Mouse (Mus musculus): ENCODE data around the gene Dock9. TPM values are rescaled to one million over a fixed set of nuclear protein-coding genes. Genes with fewer than 3 reads are reported as not detected.

The Dock9 gene
- polyA plus RNA-seq, 1 experiment from 2014 or later: 4.2 TPM

DNA sequence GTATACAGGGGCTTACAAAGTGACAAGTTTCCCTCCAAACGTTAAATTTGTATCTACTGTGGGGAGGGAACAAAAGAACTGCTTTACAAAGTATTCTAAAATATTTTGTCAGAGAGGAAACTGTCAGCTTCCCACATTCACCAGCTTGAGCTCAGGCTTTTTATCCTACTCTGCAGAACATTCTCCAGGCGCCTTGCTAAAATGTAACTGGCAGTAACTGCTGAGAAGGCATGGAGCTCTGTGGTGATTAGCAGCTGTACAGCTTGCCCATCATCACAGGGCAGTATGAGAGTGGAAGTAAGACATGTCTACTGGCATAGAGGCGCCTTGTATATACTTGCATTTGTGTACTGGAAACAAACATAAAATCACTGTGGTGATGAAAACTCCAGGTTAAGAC is 204.7 kb downstream of the Dock9 start:
- no peak overlapping the region for H3K9ac ChIP-seq (ENCODE audit: low read length)
- H3K4me3 ChIP-seq (ENCODE audit: low read depth, low read length): no peak overlapping the region
- ATAC-seq (replicated peaks; ENCODE audit: low FRiP score): no peak
- no peaks in the 10 kb centered on the region for H3K36me3 ChIP-seq (ENCODE audit: control insufficient read depth, insufficient read depth, low read length)
- no peaks in the 10 kb centered on the region for H3K4me1 ChIP-seq (replicated peaks; ENCODE audit: control insufficient read depth, insufficient read depth, low read length)
- 58% methylated on average over 3 of the region's 3 CpGs for WGBS
- H3K9me3 ChIP-seq (ENCODE audit: control insufficient read depth, low read length): no peaks in the 10 kb centered on the region
- no peaks in the 10 kb centered on the region for H3K27me3 ChIP-seq (ENCODE audit: control insufficient read depth, insufficient read depth, low read length)
- no peak overlapping the region for H3K4me2 ChIP-seq (ENCODE audit: low read depth, low read length, severe bottlenecking)
- no peak for DNase-seq (ENCODE audit: low spot score)
- no peak overlapping the region for H3K27ac ChIP-seq (ENCODE audit: low read depth, low read length)

DNA sequence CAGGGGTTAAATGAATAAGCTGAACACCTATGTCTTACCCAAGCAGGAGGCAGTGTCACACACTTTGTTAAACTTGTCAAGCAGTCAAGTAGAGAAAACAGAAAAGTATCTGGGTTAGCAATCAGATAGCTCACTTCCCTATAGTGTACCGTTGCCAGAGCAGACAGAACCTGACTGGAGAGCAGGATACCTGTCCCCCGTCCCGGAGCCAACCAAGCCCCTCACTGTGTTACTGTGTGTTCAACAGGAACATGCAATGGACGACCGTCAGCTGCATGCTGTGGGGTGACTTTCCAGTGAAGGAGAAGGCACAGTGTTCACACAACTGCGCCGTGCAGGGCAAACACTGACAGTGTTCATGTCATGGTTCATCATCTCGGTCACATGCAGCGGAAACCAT is 205.3 kb downstream of the Dock9 start:
- no peak overlapping the region for H3K9ac ChIP-seq (ENCODE audit: low read length)
- DNase-seq (ENCODE audit: low spot score): no peak
- 86% methylated on average over 9 of the region's 9 CpGs for WGBS
- no peak overlapping the region for H3K4me3 ChIP-seq (ENCODE audit: low read depth, low read length)
- no peaks in the 10 kb centered on the region for H3K36me3 ChIP-seq (ENCODE audit: control insufficient read depth, insufficient read depth, low read length)
- H3K4me1 ChIP-seq (replicated peaks; ENCODE audit: control insufficient read depth, insufficient read depth, low read length): no peaks in the 10 kb centered on the region
- no peaks in the 10 kb centered on the region for H3K9me3 ChIP-seq (ENCODE audit: control insufficient read depth, low read length)
- ATAC-seq (replicated peaks; ENCODE audit: low FRiP score): no peak
- no peak overlapping the region for H3K27ac ChIP-seq (ENCODE audit: low read depth, low read length)
- no peaks in the 10 kb centered on the region for H3K27me3 ChIP-seq (ENCODE audit: control insufficient read depth, insufficient read depth, low read length)
- no peak overlapping the region for H3K4me2 ChIP-seq (ENCODE audit: low read depth, low read length, severe bottlenecking)

DNA sequence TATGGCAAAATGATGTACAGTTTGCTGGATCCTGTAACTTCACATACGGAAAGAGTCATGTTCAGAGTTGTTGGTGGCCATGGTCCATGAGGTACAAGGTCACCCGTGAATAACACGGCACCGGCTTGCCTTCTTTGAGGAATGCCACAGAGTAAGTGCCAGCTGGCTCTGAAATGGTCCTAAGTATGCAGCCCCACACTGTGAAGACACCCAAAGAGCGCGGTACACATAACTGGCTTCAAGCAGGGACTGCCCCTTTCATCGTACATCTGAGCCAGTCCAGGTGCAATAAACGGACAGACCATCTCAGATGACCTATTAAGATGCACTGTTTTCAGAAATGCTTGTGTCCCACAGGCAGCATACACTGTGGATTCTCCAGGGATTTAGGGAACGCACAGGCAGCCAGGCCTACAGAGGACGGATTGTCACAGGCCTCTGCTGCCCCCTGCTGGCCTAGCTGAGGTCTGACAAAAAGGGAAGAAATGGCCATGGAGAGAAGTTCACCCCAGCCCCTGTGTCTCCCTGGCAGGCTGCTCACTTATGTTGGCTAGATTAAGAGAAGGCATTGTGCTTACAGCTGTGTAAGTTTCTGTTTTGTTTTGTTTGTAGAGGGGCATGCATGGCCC is 208.4 kb downstream of the Dock9 start:
- DNase-seq (ENCODE audit: low spot score) (peak; percentile 90), ATAC-seq (replicated peaks; ENCODE audit: low FRiP score) (peak; percentile 73)
- no peaks in the 10 kb centered on the region for H3K36me3 ChIP-seq (ENCODE audit: control insufficient read depth, insufficient read depth, low read length)
- H3K9me3 ChIP-seq (ENCODE audit: control insufficient read depth, low read length): no peaks in the 10 kb centered on the region
- no peak overlapping the region for H3K4me2 ChIP-seq (ENCODE audit: low read depth, low read length, severe bottlenecking)
- H3K27ac ChIP-seq (ENCODE audit: low read depth, low read length): no peak overlapping the region
- H3K4me1 ChIP-seq (replicated peaks; ENCODE audit: control insufficient read depth, insufficient read depth, low read length): no peaks in the 10 kb centered on the region
- H3K4me3 ChIP-seq (ENCODE audit: low read depth, low read length): no peak overlapping the region
- no peak overlapping the region for H3K9ac ChIP-seq (ENCODE audit: low read length)
- H3K27me3 ChIP-seq (ENCODE audit: control insufficient read depth, insufficient read depth, low read length): no peaks in the 10 kb centered on the region
- WGBS: 53% methylated on average over 10 of the region's 10 CpGs

DNA sequence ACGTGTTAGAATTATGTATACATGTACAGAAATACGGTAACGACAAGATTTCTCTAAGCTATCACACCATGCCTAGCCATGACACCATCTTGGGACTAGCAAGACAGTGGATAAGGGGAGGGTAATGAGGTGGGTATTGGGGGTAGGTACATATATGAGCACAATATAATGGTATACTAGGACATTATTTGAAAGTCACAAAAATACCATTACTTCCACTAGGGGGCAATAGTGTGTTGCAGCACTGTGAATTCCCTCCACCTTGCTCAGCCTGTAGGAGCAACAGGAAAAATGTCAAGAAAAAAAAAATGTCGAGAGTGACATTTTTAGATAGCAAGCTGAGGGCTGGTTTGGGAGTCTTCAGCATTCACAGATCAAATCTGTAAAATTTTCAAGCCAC is 209.2 kb downstream of the Dock9 start:
- no peak overlapping the region for H3K9ac ChIP-seq (ENCODE audit: low read length)
- no peaks in the 10 kb centered on the region for H3K9me3 ChIP-seq (ENCODE audit: control insufficient read depth, low read length)
- H3K27me3 ChIP-seq (ENCODE audit: control insufficient read depth, insufficient read depth, low read length): no peaks in the 10 kb centered on the region
- no peaks in the 10 kb centered on the region for H3K4me1 ChIP-seq (replicated peaks; ENCODE audit: control insufficient read depth, insufficient read depth, low read length)
- H3K27ac ChIP-seq (ENCODE audit: low read depth, low read length): no peak overlapping the region
- H3K4me2 ChIP-seq (ENCODE audit: low read depth, low read length, severe bottlenecking): no peak overlapping the region
- no peak overlapping the region for H3K4me3 ChIP-seq (ENCODE audit: low read depth, low read length)
- WGBS: 73% methylated on average over 4 of the region's 4 CpGs
- ATAC-seq (replicated peaks; ENCODE audit: low FRiP score) (0 out of 2 replicates have a peak, but pooled peaks have one; percentile 22), DNase-seq (ENCODE audit: low spot score) (no peak)
- no peaks in the 10 kb centered on the region for H3K36me3 ChIP-seq (ENCODE audit: control insufficient read depth, insufficient read depth, low read length)

DNA sequence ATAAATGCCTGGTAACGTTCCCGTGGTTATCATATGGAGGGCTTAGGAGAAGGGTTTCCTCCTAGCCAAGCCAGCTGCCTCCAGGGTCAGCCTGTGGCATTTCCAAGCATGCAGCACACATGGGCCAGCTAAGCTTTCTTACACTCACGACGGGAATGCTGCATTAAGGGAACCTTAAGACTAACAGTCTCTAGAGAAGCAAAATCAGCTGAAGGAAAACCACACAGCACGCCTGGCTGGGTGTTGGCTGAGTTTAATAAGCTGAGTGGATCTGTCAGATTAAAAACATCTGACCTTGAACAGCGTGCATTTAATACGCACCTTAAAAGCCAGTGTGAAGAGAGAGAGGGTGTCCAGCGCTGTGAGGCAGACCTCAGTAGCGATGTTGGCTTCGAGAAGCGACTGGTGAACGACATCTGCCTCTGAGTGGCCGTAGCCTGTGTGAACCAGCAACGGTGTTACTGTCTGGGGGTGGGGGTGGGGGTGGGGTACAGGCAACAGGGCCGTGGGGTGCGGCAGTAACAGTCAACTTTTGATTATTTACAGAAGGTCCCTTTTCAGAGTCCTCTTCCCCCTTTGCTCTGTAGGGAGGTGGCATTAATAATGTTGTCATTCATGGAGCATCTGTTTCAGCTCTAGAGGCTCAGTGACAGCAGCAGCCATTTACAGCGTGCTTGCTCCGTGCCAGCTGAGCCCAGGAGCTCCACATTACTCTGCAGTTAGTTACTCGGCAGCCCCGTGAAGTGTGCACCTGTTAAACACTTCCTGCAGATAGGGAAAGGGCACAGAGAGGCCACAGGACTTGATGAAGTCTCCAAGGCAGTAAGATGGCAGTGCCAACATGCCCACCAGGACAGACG is 211.5 kb downstream of the Dock9 start:
- no peak for DNase-seq (ENCODE audit: low spot score)
- Histone ChIP-seq H3K4me2 (ENCODE audit: low read depth, low read length, severe bottlenecking) (no peak overlapping the region), H3K27ac (ENCODE audit: low read depth, low read length) (no peak overlapping the region), H3K27me3 (ENCODE audit: control insufficient read depth, insufficient read depth, low read length) (no peaks in the 10 kb centered on the region), H3K4me3 (ENCODE audit: low read depth, low read length) (no peak overlapping the region), H3K9ac (ENCODE audit: low read length) (no peak overlapping the region), H3K9me3 (ENCODE audit: control insufficient read depth, low read length) (no peaks in the 10 kb centered on the region), H3K36me3 (ENCODE audit: control insufficient read depth, insufficient read depth, low read length) (no peaks in the 10 kb centered on the region), H3K4me1 (replicated peaks; ENCODE audit: control insufficient read depth, insufficient read depth, low read length) (no peaks in the 10 kb centered on the region)
- ATAC-seq (replicated peaks; ENCODE audit: low FRiP score): no peak
- WGBS: 75% methylated on average over 21 of the region's 21 CpGs

DNA sequence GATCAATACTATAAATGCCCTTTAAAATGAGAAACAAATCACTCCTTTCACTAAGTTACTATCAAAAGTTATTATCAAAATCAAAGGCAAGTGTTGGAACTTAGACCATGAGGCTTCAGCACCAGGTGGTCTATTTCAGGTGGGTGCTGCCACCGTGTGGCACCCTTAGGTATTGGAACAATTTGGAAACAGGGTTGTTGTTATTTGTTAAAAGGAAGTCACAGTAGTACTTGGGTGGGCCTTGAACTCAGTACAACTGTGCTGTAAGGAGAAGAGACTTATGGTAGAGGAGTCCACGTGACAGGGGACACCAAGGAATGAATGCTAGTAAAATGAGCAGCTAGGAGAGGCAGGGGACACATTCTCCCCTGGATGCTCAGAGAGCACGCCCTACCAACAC is 218.6 kb downstream of the Dock9 start:
- H3K27ac ChIP-seq (ENCODE audit: low read depth, low read length): no peak overlapping the region
- H3K4me3 ChIP-seq (ENCODE audit: low read depth, low read length): no peak overlapping the region
- no peaks in the 10 kb centered on the region for H3K9me3 ChIP-seq (ENCODE audit: control insufficient read depth, low read length)
- 0 out of 2 replicates have a peak, but pooled peaks have one; percentile 33 for ATAC-seq (replicated peaks; ENCODE audit: low FRiP score)
- no peaks in the 10 kb centered on the region for H3K4me1 ChIP-seq (replicated peaks; ENCODE audit: control insufficient read depth, insufficient read depth, low read length)
- no peaks in the 10 kb centered on the region for H3K27me3 ChIP-seq (ENCODE audit: control insufficient read depth, insufficient read depth, low read length)
- H3K36me3 ChIP-seq (ENCODE audit: control insufficient read depth, insufficient read depth, low read length): no peaks in the 10 kb centered on the region
- peak; percentile 71 for DNase-seq (ENCODE audit: low spot score)
- no peak overlapping the region for H3K9ac ChIP-seq (ENCODE audit: low read length)
- 37% methylated on average over 3 of the region's 3 CpGs for WGBS
- H3K4me2 ChIP-seq (ENCODE audit: low read depth, low read length, severe bottlenecking): no peak overlapping the region

DNA sequence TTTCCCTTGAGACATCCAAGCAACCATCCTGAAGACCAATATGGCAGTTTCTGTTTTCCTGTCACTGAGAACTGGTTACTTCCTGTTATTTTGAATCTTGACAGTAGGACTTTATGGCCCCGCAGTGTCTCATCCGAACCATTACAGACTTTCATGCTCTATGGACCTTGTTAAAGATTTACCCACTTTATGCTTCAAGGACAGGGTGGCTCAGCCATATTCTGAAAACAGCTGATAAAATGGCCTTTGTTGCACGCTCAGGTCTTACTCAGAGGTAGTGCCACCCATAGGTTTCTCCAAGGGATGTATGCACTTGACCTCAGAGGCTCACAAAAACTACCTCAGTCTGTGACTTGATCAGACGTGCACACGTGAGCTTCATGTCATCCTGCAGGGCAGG is 224.2 kb downstream of the Dock9 start:
- ATAC-seq (replicated peaks; ENCODE audit: low FRiP score): no peak
- whole genome bisulfite sequencing: 92% methylated on average over 5 of the region's 5 CpGs

DNA sequence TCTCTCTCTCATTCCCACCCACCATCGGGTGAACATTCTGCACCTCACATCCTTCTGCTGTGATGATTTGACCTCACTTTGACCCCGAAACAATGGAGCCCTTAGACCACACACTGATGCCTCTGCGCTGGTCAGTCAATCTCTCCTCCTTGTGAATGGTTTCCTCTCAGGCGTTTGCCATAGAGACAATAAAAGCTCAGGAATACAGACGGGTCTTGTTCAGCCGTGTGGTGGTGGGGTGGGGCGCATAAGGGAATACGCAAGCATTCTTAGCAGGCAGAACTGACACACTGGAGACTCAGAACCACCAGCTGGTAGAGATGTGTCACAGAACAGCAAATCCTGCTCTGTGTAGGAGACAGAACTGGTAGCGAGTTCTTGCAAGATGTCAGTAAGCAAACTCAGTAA is 230.8 kb downstream of the Dock9 start:
- peaks cover 10% of the 10 kb centered on the region; the same call in 1 of the 2 replicates for H3K4me1 ChIP-seq (replicated peaks; ENCODE audit: control insufficient read depth, insufficient read depth, low read length)
- peak; percentile 89 for ATAC-seq (replicated peaks; ENCODE audit: low FRiP score)
- no peaks in the 10 kb centered on the region for H3K27me3 ChIP-seq (ENCODE audit: control insufficient read depth, insufficient read depth, low read length)
- H3K36me3 ChIP-seq (ENCODE audit: control insufficient read depth, insufficient read depth, low read length): no peaks in the 10 kb centered on the region
- WGBS: 13% methylated on average over 9 of the region's 9 CpGs
- no peak overlapping the region for H3K9ac ChIP-seq (ENCODE audit: low read length)
- H3K9me3 ChIP-seq (ENCODE audit: control insufficient read depth, low read length): no peaks in the 10 kb centered on the region
- no peak overlapping the region for H3K4me3 ChIP-seq (ENCODE audit: low read depth, low read length)
- H3K27ac ChIP-seq (ENCODE audit: low read depth, low read length): peak overlapping the region; percentile 64
- peak overlapping the region; percentile 6; the same call in 1 of the 2 replicates for H3K4me2 ChIP-seq (ENCODE audit: low read depth, low read length, severe bottlenecking)
- peak; percentile 66 for DNase-seq (ENCODE audit: low spot score)

More for the DNA sequence above, 224.2 kb downstream of the Dock9 start:
- Histone ChIP-seq H3K9ac (ENCODE audit: low read length) (no peak overlapping the region), H3K36me3 (ENCODE audit: control insufficient read depth, insufficient read depth, low read length) (no peaks in the 10 kb centered on the region), H3K27ac (ENCODE audit: low read depth, low read length) (no peak overlapping the region), H3K4me3 (ENCODE audit: low read depth, low read length) (no peak overlapping the region), H3K4me1 (replicated peaks; ENCODE audit: control insufficient read depth, insufficient read depth, low read length) (no peaks in the 10 kb centered on the region), H3K27me3 (ENCODE audit: control insufficient read depth, insufficient read depth, low read length) (no peaks in the 10 kb centered on the region), H3K9me3 (ENCODE audit: control insufficient read depth, low read length) (no peaks in the 10 kb centered on the region), H3K4me2 (ENCODE audit: low read depth, low read length, severe bottlenecking) (no peak overlapping the region)
- DNase-seq (ENCODE audit: low spot score): no peak

Measured in forebrain, embryonic 11.5 days (tissue).